15 mouse cellular contexts compared by ENCODE assay signal in the genomic region with DNA sequence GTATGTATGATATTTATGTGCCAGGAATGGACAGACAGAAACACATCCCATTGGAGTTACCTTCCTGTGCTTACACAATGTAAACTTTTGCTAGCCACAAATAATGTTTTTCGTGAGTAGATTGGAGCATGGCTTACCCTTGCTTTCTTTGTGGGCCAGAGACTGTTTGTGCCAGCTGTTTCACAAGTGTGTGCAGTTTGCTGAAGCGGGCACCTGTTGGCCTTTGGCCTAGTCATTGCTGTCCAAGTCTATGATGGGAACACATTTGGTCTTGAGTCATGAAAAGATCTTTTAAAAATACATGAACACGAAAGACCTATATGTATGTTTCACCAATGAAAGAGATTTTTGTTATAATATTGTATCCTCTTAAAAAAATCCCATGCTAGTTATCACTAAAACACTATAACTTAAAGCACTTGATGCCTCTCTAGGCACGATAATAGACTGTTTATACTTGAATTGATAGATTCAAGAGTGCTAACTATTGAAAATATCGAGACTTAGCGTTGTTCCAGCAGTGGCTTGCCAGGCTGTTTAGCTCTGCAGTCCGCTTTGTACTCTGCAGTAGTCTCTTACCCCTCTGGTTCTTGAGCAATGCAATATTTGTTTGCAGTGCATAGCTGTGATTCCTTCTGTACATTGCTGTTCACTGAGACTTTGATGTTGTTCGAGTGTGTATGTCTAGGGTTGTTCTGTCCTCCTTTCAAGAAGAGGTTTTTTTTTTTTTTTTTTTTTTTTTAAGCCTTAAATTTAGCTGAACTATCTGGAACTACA.
"Had no signal": no experiment of that assay in that cellular context is flagged by ENCODE, and none has a peak within 500 bp of the region (broad histone marks: within the 10 kb centered on the region; RNA-seq: fewer than 3 reads in every experiment).

No protein-coding gene starts in this region.

- H3K27ac ChIP-seq: kidney, postnatal 0 days; layer of hippocampus, adult 2 months; limb, embryonic 12.5 days; neural tube, embryonic 13.5 days had no signal

- H3K27me3 ChIP-seq: limb, embryonic 12.5 days; liver, embryonic 13.5 days; neural tube, embryonic 13.5 days had no signal

- DNase-seq: kidney, adult 9 months; liver, embryonic 13.5 days; lung, embryonic 14.5 days; lung, postnatal 36 days; midbrain, embryonic 14.5 days; retina, postnatal 1 day; right cerebral cortex, postnatal 4 days; spleen, adult 18-20 months; thymus, adult 18-20 months; thymus, postnatal 14 days had no signal

- H3K4me2 ChIP-seq: limb, embryonic 12.5 days; lung, embryonic 14.5 days; neural tube, embryonic 13.5 days had no signal

- ATAC-seq: intestine, postnatal 0 days had no signal

- H3K9me3 ChIP-seq: liver, embryonic 13.5 days; neural tube, embryonic 13.5 days had no signal

- H3K36me3 ChIP-seq: liver, embryonic 13.5 days had no signal

- H3K9ac ChIP-seq: limb, embryonic 12.5 days; liver, embryonic 13.5 days; lung, embryonic 14.5 days; neural tube, embryonic 13.5 days had no signal

- H3K4me3 ChIP-seq: layer of hippocampus, adult 2 months; limb, embryonic 12.5 days; liver, embryonic 13.5 days; neural tube, embryonic 13.5 days had no signal
